Mouse (Mus musculus): ENCODE measurements at regions not wholly inside any gene's neighbourhood (a gene's known extent, or its start where the extent isn't known, plus 50 kb on each side); places are given as distances from the start of the nearest gene placed in this dataset.

DNA sequence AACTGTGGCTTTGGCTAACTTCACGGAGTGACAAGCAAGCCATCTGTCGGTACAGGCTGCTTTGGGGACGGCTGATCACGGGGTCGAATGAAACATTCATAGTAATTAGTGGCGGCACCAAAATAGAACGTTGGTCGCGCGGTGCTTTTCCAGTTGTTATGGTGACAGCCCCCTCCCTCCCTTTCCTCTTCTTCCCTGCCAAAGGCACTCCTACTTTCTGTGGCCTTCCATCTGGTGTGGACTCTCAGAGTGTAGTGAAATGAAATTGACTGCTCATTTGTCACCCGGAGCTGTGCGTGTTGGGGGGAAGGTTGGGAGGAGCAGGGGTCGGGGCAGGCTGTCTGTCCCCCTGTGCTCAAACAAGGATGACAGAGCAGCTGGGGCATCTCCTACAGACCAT, 153.5 kb downstream of the Ddx11 start:
- H3K27me3 ChIP-seq (ENCODE audit: insufficient read depth, low read length) = no peaks in the 10 kb centered on the region
- no peak overlapping the region for H3K4me3 ChIP-seq (ENCODE audit: low read length)
- no peaks in the 10 kb centered on the region for H3K4me1 ChIP-seq (ENCODE audit: insufficient read depth, low read length)
- 25% methylated on average over 13 of the region's 13 CpGs for WGBS
- no peak overlapping the region for H3K9ac ChIP-seq (replicated peaks; ENCODE audit: low read length)
- no peaks in the 10 kb centered on the region for H3K36me3 ChIP-seq (ENCODE audit: insufficient read depth, low read length)
- no peak overlapping the region for H3K27ac ChIP-seq (ENCODE audit: low read length)
- peak; percentile 75; the same call in 1 of the 2 replicates for ATAC-seq (ENCODE audit: low FRiP score, low TSS enrichment)
- no peaks in the 10 kb centered on the region for H3K9me3 ChIP-seq (ENCODE audit: low read length)
- no peak overlapping the region for H3K4me2 ChIP-seq (replicated peaks; ENCODE audit: low read depth, low read length)

DNA sequence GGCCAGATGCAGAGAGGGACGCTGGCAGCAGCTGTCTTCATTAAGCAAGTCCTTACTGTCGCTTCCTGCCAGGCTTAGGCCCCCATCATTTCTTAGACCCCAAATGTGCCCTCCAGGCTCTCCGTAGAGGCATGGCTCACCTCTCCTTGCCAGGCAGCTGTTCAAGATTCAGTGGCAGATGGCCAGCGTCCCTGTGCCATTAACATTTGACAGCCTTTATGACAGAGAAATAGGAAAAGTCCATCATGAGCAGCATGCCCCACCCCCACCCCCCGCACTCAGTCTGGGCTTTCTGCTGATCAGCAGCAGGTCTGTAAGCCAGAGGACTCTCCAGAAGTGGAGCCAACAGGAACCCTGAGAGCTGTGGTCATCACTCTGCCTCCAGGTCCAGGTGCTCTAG, 154.7 kb downstream of the Ddx11 start:
- Histone ChIP-seq H3K4me3 (ENCODE audit: low read length) (no peak overlapping the region), H3K9ac (replicated peaks; ENCODE audit: low read length) (no peak overlapping the region), H3K4me1 (ENCODE audit: insufficient read depth, low read length) (no peaks in the 10 kb centered on the region), H3K36me3 (ENCODE audit: insufficient read depth, low read length) (no peaks in the 10 kb centered on the region), H3K9me3 (ENCODE audit: low read length) (no peaks in the 10 kb centered on the region), H3K4me2 (replicated peaks; ENCODE audit: low read depth, low read length) (no peak overlapping the region), H3K27me3 (ENCODE audit: insufficient read depth, low read length) (no peaks in the 10 kb centered on the region), H3K27ac (ENCODE audit: low read length) (no peak overlapping the region)
- no peak for ATAC-seq (ENCODE audit: low FRiP score, low TSS enrichment)
- WGBS = 73% methylated on average over 5 of the region's 5 CpGs

DNA sequence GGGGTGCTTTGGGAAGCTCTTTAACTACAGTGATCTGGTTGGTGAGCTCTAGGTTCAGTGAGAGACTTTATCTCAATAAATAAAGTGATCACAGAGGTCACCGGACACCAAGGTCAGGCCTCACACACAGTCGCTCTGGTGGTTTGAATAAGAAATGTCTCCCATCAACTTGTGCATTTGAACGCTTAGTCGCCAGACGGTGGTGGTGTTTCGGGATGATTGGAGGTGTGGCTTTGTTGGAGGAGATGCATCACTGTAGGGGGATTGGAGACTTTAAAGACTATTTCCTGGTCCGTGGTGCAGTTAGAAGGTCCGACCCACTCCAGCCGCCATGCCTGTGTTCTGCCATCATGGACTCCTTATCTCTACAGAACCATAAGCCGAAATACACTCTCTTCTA, 162.0 kb downstream of the Ddx11 start:
- H3K27ac ChIP-seq (ENCODE audit: low read length) = no peak overlapping the region
- WGBS = 89% methylated on average over 10 of the region's 10 CpGs
- H3K4me2 ChIP-seq (replicated peaks; ENCODE audit: low read depth, low read length) = no peak overlapping the region
- H3K9ac ChIP-seq (replicated peaks; ENCODE audit: low read length) = no peak overlapping the region
- H3K4me1 ChIP-seq (ENCODE audit: insufficient read depth, low read length) = no peaks in the 10 kb centered on the region
- no peaks in the 10 kb centered on the region for H3K36me3 ChIP-seq (ENCODE audit: insufficient read depth, low read length)
- H3K27me3 ChIP-seq (ENCODE audit: insufficient read depth, low read length) = no peaks in the 10 kb centered on the region
- H3K9me3 ChIP-seq (ENCODE audit: low read length) = no peaks in the 10 kb centered on the region
- no peak for ATAC-seq (ENCODE audit: low FRiP score, low TSS enrichment)
- H3K4me3 ChIP-seq (ENCODE audit: low read length) = no peak overlapping the region

Measured in kidney, embryonic 16.5 days (tissue).